23 mouse cellular contexts compared by ENCODE assay signal in the genomic region with DNA sequence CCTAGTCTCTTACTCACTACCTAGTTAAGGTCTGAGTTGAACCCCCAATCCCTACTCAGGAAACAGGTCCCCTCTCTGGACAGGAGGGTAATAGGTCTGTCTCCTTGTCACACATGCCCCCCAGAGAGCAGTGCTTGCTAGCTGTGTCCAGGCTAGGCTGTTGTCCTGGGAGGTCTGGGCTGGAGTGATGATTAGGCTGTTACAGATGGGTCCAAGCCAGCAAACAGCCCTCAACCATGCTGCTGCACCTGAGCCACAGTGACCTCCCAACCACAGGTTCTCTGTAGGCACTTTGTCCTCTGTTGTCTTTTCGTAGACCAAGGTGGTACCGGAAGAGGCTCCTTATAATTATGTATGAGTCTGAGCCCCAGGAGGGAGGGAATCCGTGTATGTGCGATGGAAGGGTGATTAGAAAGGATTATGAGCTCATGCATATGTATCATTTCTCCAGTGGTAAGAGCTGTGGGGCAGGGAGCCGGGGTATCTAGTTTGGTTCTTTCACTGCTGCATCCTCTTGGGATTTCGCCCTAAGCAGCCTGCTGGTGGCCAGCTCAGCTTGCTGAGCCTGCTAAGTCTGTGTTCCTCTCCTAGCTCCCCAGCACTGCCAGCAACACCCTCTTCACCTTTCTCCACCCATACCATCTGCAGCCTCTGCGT. TPM values are rescaled to one million over a fixed set of nuclear protein-coding genes. Genes with fewer than 3 reads are reported as not detected.
DNase-seq lines count a peak whose midpoint lies in the region; ATAC-seq lines count a peak whose summit lies in the region.
"Had no signal": no experiment of that assay in that cellular context is flagged by ENCODE, and none has a peak within 500 bp of the region (broad histone marks: within the 10 kb centered on the region; RNA-seq: fewer than 3 reads in every experiment).

No protein-coding gene starts in this region.

- peak overlapping the region; percentile 35; the same call in 1 of the 2 replicates for H3K27ac ChIP-seq in embryonic facial prominence, embryonic 15.5 days (replicated peaks)
- no peak overlapping the region for H3K27ac ChIP-seq in embryonic facial prominence, embryonic 10.5 days (replicated peaks)
- H3K27ac ChIP-seq in hindbrain, embryonic 12.5 days: peak overlapping the region; percentile 58
- H3K27ac ChIP-seq in hindbrain, embryonic 16.5 days (ENCODE audit: low read depth, low read length): no peak overlapping the region
- no peak overlapping the region for H3K27ac ChIP-seq in forebrain, embryonic 14.5 days (ENCODE audit: low read depth, low read length)
- peak overlapping the region; percentile 31; the same call in 1 of the 2 replicates for H3K27ac ChIP-seq in midbrain, embryonic 16.5 days (ENCODE audit: low read length)
- H3K27ac ChIP-seq: embryonic facial prominence, embryonic 12.5 days; kidney, postnatal 0 days; limb, embryonic 13.5 days; liver, embryonic 14.5 days; macrophage had no signal

- WGBS in embryonic facial prominence, embryonic 15.5 days: 73% methylated on average over 7 of the region's 7 CpGs
- WGBS in embryonic facial prominence, embryonic 10.5 days: 83% methylated on average over 7 of the region's 7 CpGs
- WGBS in hindbrain, embryonic 12.5 days: 54% methylated on average over 7 of the region's 7 CpGs
- 31% methylated on average over 7 of the region's 7 CpGs for WGBS in hindbrain, embryonic 16.5 days
- WGBS in forebrain, embryonic 14.5 days: 34% methylated on average over 7 of the region's 7 CpGs
- WGBS in midbrain, embryonic 16.5 days: 18% methylated on average over 7 of the region's 7 CpGs

- no peaks in the 10 kb centered on the region for H3K4me1 ChIP-seq in embryonic facial prominence, embryonic 15.5 days
- H3K4me1 ChIP-seq in embryonic facial prominence, embryonic 10.5 days: no peaks in the 10 kb centered on the region
- H3K4me1 ChIP-seq in hindbrain, embryonic 12.5 days: peaks cover 16% of the 10 kb centered on the region
- no peaks in the 10 kb centered on the region; the same call in 1 of the 2 replicates for H3K4me1 ChIP-seq in hindbrain, embryonic 16.5 days (ENCODE audit: control insufficient read depth, insufficient read depth, low read depth, low read length)
- H3K4me1 ChIP-seq in forebrain, embryonic 14.5 days (ENCODE audit: control insufficient read depth, insufficient read depth, low read length): 0 out of 2 replicates have a peak, but pooled peaks cover 4% of the 10 kb centered on the region
- H3K4me1 ChIP-seq in midbrain, embryonic 16.5 days (ENCODE audit: control insufficient read depth, insufficient read depth, low read length): peaks cover 10% of the 10 kb centered on the region
- H3K4me1 ChIP-seq: embryonic facial prominence, embryonic 12.5 days; limb, embryonic 13.5 days had no signal

- H3K4me3 ChIP-seq in embryonic facial prominence, embryonic 15.5 days (replicated peaks): no peak overlapping the region
- H3K4me3 ChIP-seq in embryonic facial prominence, embryonic 10.5 days: no peak overlapping the region
- H3K4me3 ChIP-seq in hindbrain, embryonic 12.5 days: no peak overlapping the region
- no peak overlapping the region for H3K4me3 ChIP-seq in hindbrain, embryonic 16.5 days (ENCODE audit: low read length)
- no peak overlapping the region for H3K4me3 ChIP-seq in forebrain, embryonic 14.5 days (ENCODE audit: low read depth, low read length)
- H3K4me3 ChIP-seq in midbrain, embryonic 16.5 days (ENCODE audit: low read depth, low read length): no peak overlapping the region
- H3K4me3 ChIP-seq: embryonic facial prominence, embryonic 12.5 days; limb, embryonic 13.5 days had no signal

- no peaks in the 10 kb centered on the region for H3K27me3 ChIP-seq in embryonic facial prominence, embryonic 15.5 days
- no peaks in the 10 kb centered on the region for H3K27me3 ChIP-seq in embryonic facial prominence, embryonic 10.5 days (replicated peaks; ENCODE audit: low read depth, poor library complexity, severe bottlenecking)
- no peaks in the 10 kb centered on the region for H3K27me3 ChIP-seq in hindbrain, embryonic 12.5 days
- no peaks in the 10 kb centered on the region for H3K27me3 ChIP-seq in hindbrain, embryonic 16.5 days (replicated peaks; ENCODE audit: control insufficient read depth, insufficient read depth, low read length)
- H3K27me3 ChIP-seq in forebrain, embryonic 14.5 days (replicated peaks; ENCODE audit: control insufficient read depth, insufficient read depth, low read length): no peaks in the 10 kb centered on the region
- no peaks in the 10 kb centered on the region for H3K27me3 ChIP-seq in midbrain, embryonic 16.5 days (ENCODE audit: control insufficient read depth, insufficient read depth, low read depth, low read length)
- H3K27me3 ChIP-seq: embryonic facial prominence, embryonic 12.5 days; limb, embryonic 13.5 days had no signal

- ATAC-seq in embryonic facial prominence, embryonic 15.5 days (ENCODE audit: insufficient number of reproducible peaks, low FRiP score, low TSS enrichment, low read depth): no peak
- peak; percentile 75 for ATAC-seq in hindbrain, embryonic 12.5 days (ENCODE audit: low FRiP score)
- ATAC-seq in hindbrain, embryonic 16.5 days: no peak
- ATAC-seq in forebrain, embryonic 14.5 days: peak; percentile 70
- ATAC-seq in midbrain, embryonic 16.5 days: peak; percentile 44
- ATAC-seq: activated CD4-positive, CD25-positive, alpha-beta regulatory T cell, adult 4 months had no signal

- DNase-seq in embryonic facial prominence, embryonic 10.5 days (ENCODE audit: low spot score): no peak
- peak; percentile 31 for DNase-seq in forebrain, embryonic 14.5 days (ENCODE audit: low spot score)
- DNase-seq in gastrocnemius, postnatal 25 days: no peak
- DNase-seq: adrenal gland, postnatal 25 days; cerebellum, adult 11-12 months; cerebellum, postnatal 14 days; heart, postnatal 10 days; kidney, adult 11 months; right cerebral cortex, postnatal 14 days; spleen, adult 18-20 months; thymus, postnatal 25 days had no signal

- peaks cover 17% of the 10 kb centered on the region; the same call in 1 of the 2 replicates for H3K36me3 ChIP-seq in embryonic facial prominence, embryonic 15.5 days
- peaks cover 56% of the 10 kb centered on the region for H3K36me3 ChIP-seq in embryonic facial prominence, embryonic 10.5 days (replicated peaks)
- H3K36me3 ChIP-seq in hindbrain, embryonic 12.5 days: peaks cover 14% of the 10 kb centered on the region; the same call in 1 of the 2 replicates
- H3K36me3 ChIP-seq in hindbrain, embryonic 16.5 days (ENCODE audit: control insufficient read depth, insufficient read depth, low read length): peaks cover 2% of the 10 kb centered on the region
- H3K36me3 ChIP-seq in forebrain, embryonic 14.5 days (ENCODE audit: control insufficient read depth, insufficient read depth, low read length): no peaks in the 10 kb centered on the region
- H3K36me3 ChIP-seq in midbrain, embryonic 16.5 days (ENCODE audit: control insufficient read depth, insufficient read depth, low read length): no peaks in the 10 kb centered on the region

- no peak overlapping the region for H3K9ac ChIP-seq in embryonic facial prominence, embryonic 15.5 days
- H3K9ac ChIP-seq in hindbrain, embryonic 12.5 days: no peak overlapping the region
- H3K9ac ChIP-seq in hindbrain, embryonic 16.5 days (ENCODE audit: low read depth, low read length): no peak overlapping the region
- H3K9ac ChIP-seq in forebrain, embryonic 14.5 days (ENCODE audit: low read length): no peak overlapping the region
- H3K9ac ChIP-seq in midbrain, embryonic 16.5 days (ENCODE audit: low read depth, low read length): no peak overlapping the region
- H3K9ac ChIP-seq: embryonic facial prominence, embryonic 12.5 days; limb, embryonic 13.5 days; liver, embryonic 14.5 days had no signal

- no peaks in the 10 kb centered on the region for H3K9me3 ChIP-seq in embryonic facial prominence, embryonic 15.5 days (replicated peaks)
- no peaks in the 10 kb centered on the region for H3K9me3 ChIP-seq in embryonic facial prominence, embryonic 10.5 days
- H3K9me3 ChIP-seq in hindbrain, embryonic 12.5 days (replicated peaks): no peaks in the 10 kb centered on the region; the same call in 1 of the 2 replicates
- no peaks in the 10 kb centered on the region for H3K9me3 ChIP-seq in hindbrain, embryonic 16.5 days (ENCODE audit: control insufficient read depth, low read length)
- H3K9me3 ChIP-seq in forebrain, embryonic 14.5 days (replicated peaks; ENCODE audit: control insufficient read depth, low read length): no peaks in the 10 kb centered on the region
- H3K9me3 ChIP-seq in midbrain, embryonic 16.5 days (replicated peaks; ENCODE audit: control insufficient read depth, low read length, poor library complexity, severe bottlenecking): no peaks in the 10 kb centered on the region
- H3K9me3 ChIP-seq: embryonic facial prominence, embryonic 12.5 days; G1E; limb, embryonic 13.5 days had no signal

- H3K4me2 ChIP-seq in embryonic facial prominence, embryonic 15.5 days (replicated peaks): no peak overlapping the region
- no peak overlapping the region for H3K4me2 ChIP-seq in hindbrain, embryonic 12.5 days (replicated peaks)
- no peak overlapping the region for H3K4me2 ChIP-seq in hindbrain, embryonic 16.5 days (ENCODE audit: low read length)
- no peak overlapping the region for H3K4me2 ChIP-seq in forebrain, embryonic 14.5 days (ENCODE audit: low read length)
- no peak overlapping the region for H3K4me2 ChIP-seq in midbrain, embryonic 16.5 days (ENCODE audit: low read length)
- H3K4me2 ChIP-seq: embryonic facial prominence, embryonic 12.5 days; heart, embryonic 11.5 days; limb, embryonic 13.5 days had no signal

RNA-seq across cellular contexts. Expression of gene Pepd, which starts 34.2 kb away (rescaled TPM):
- polyA plus RNA-seq in embryonic facial prominence, embryonic 15.5 days (2015; fragmentation: Nextera tagmentation; extraction: Ambion mirVana): 74.3 and 76.9 TPM in 2 replicates
- polyA plus RNA-seq in embryonic facial prominence, embryonic 10.5 days (2016; fragmentation: Nextera tagmentation; extraction: Ambion mirVana): 77.1 and 79.7 TPM in 2 replicates
- polyA plus RNA-seq in hindbrain, embryonic 12.5 days (2016; fragmentation: Nextera tagmentation; extraction: Ambion mirVana): 55.6 and 56.0 TPM in 2 replicates
- polyA plus RNA-seq in hindbrain, embryonic 16.5 days (2015; fragmentation: Nextera tagmentation; extraction: Ambion mirVana): 66.2 and 69.5 TPM in 2 replicates
- 61.8 and 64.7 TPM in 2 replicates for polyA plus RNA-seq in forebrain, embryonic 14.5 days (2014; fragmentation: Nextera tagmentation; extraction: Ambion mirVana)
- polyA plus RNA-seq in midbrain, embryonic 16.5 days (2015; fragmentation: Nextera tagmentation; extraction: Ambion mirVana): 62.7 and 68.6 TPM in 2 replicates
- 10 to 100 TPM; 26.0 to 27.1 TPM for total RNA-seq in gastrocnemius, postnatal 25 days (2021)

Comparison
In these comparisons a context has a peak if more than half of its experiments do, and no peak if none do; other contexts are left out.
1. ATAC-seq: peak in hindbrain, embryonic 12.5 days (single experiment), forebrain, embryonic 14.5 days (single experiment) and midbrain, embryonic 16.5 days (single experiment); none in embryonic facial prominence, embryonic 15.5 days (single experiment) and hindbrain, embryonic 16.5 days (single experiment).
2. H3K27ac ChIP-seq: peak in embryonic facial prominence, embryonic 15.5 days (single experiment), hindbrain, embryonic 12.5 days (single experiment) and midbrain, embryonic 16.5 days (single experiment); none in embryonic facial prominence, embryonic 10.5 days (single experiment), hindbrain, embryonic 16.5 days (single experiment) and forebrain, embryonic 14.5 days (single experiment).